Mouse (Mus musculus) kidney, adult 11 months (tissue): ENCODE results near the gene Cftr.

Source experiments
- DNase-seq: peaks from one replicate; pipeline ENCODE4 v3.0.0; 2022

The Cftr gene

GRCm38 (mm10) chr6:18322950-18323349 is 152.5 kb downstream of the Cftr start:
- DNase-seq: no peak

- DNase-seq: no peak
Observed at GRCm38 (mm10) chr6:18335393-18335792, 164.9 kb downstream of the Cftr start.

GRCm38 (mm10) chr6:18338307-18338706 is 167.8 kb downstream of the Cftr start:
- no peak for DNase-seq

DNA sequence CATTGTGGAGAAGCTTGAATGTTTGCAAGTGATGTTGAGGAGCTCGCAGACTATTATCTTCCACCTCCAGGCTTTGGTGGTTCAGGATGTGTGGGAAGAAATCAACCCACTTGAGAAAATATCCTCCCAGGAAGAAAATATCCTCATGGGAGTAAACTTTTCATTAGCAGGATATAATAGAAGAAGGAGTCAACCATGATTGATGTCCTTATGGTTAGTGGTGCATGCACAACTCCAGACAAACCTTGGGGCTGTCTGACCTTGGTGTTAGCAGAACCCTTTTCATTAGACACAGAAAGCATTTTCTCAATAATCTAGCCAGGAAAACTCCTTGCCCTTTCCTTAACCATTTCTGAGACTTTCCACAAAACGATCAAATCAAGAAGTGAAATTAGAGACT is 173.8 kb downstream of the Cftr start:
- DNase-seq: no peak

GRCm38 (mm10) chr6:18349153-18349858 is 178.8 kb downstream of the Cftr start:
- DNase-seq: no peak

DNA sequence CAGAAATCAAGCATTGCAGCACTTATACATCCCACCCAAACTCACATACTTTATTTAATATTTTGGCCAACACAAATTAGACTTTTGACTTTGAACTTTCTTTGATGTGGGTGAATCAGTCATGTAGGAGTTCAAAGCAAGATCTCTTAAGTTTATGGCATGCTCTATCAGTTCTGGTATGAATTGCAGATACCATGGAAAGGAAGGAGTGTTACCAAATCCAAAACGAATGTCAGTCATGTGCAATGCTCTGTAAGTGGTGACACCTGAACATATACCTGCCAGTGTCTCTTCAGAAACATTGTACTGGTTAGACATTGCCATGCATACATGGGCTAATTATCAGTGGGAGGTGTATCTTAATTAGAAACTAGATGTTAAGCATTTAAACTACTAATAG is 189.7 kb downstream of the Cftr start:
- no peak for DNase-seq

DNA sequence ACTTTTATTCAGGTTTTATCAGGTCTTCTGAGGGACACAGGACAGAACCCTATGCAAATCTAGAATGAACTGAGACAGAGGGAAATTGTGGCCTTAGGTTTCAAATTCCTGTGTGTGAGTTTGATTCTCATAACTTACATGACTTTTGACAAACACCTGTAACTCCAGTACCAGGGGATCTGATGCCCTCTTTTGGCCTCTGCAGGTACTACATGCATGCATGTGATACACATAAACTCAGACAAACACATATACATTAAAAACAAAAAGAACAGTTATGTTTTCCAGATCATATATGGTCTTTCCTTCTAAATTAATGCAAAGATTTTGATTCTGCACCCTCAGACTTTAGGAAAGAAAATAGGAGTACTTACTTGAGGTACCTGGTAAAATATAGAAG is 190.5 kb downstream of the Cftr start:
- no peak for DNase-seq

DNA sequence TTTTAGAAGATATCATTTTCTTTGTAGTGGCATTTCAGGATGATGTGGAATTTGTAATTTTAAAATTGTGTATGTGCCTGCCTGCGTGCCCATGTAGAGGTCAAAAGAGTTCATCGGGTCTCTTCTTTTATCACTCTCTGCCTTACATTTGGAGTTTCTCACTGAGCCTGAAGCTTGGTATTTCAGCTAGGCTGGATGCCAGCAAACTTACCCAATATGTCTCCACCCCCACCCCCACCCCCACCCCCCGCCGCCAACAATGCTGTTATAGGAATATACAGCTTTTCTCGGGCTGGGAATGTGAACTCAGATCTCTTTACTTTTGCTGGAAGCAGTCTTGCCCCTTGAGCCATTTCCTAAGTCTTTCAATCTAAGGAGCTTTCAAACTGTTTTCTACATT is 191.7 kb downstream of the Cftr start:
- DNase-seq: no peak

DNA sequence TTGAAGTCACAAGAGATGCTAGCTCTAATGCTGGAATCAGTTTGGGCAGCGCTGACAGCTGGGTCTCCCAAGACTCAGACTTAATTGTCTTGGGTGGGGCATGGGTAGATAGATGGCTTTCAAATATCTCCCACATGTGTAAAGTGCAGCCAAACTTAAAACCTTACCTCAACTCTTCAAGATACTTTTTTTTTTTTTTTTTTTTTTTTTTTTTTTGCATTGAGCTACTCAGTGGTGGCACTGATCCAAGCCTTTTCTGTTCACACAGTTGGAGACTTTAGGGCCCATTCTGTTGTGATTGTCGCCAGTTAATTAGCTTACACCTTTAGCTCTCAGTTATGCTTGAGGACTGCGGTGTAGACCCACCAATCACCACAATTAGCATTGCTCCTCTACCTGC is 198.6 kb downstream of the Cftr start:
- no peak for DNase-seq

DNA sequence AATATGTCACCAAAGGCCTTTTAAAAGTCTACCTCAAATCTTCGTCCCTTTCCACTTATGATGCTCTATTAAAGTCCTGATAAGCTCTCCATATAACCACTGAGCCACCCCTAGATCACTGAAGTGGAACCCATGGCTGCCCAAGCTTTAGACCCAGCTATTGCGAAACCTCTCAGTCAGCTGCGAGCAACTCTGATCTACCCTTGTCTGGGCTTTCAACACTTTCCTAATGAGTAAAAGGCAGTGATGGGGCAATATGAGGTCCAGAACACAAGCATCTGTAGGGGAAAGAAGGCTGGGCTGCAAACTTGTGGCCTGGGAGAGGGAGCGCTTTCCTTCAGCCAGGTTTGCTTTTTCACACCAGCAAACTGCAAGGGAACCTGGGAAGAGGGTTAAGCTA is 199.2 kb downstream of the Cftr start:
- no peak for DNase-seq
